Comparison of ENCODE assay signal across 8 mouse cellular contexts in the genomic region with DNA sequence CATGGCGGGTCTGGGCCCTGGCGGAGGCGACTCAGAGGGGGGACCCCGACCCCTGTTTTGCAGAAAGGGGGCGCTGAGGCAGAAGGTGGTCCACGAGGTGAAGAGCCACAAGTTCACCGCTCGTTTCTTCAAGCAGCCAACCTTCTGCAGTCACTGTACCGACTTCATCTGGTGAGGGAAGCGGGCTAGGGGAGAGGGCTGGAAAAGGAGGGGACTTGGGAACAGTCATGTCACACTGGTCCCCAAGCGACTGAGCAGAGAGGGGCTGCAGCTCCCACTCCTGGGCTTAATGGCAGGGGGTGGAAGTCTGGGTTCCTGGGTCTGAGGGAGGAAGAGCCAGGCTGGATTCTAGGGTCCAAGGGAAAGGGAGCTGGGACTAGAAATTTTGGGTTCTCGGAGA. TPM values are rescaled to one million over a fixed set of nuclear protein-coding genes. Genes with fewer than 3 reads are reported as not detected.
DNase-seq lines count a peak whose midpoint lies in the region; ATAC-seq and TF ChIP-seq lines count a peak whose summit lies in the region.

No protein-coding gene starts in this region.

- no peak for TF ChIP-seq POLR2A in liver, adult 2 months (IDR thresholded peaks at IDR 0.05; ENCODE audit: extremely low read depth, insufficient read depth, low read length)

- no peak for DNase-seq in liver, adult 2 months (ENCODE audit: extremely low read depth, low read depth, low spot score)
- no peak for DNase-seq in liver
- peak; percentile 54 for DNase-seq in intestine, embryonic 14.5 days (ENCODE audit: low spot score)
- DNase-seq in testis, postnatal 14 days (ENCODE audit: low spot score) = no peak
- no peak for DNase-seq in kidney, postnatal 4 days
- no peak for DNase-seq in left cerebral cortex, postnatal 25 days (ENCODE audit: low spot score in 2 of 2)

- no peaks in the 10 kb centered on the region for H3K79me2 ChIP-seq in liver, adult 2 months (ENCODE audit: control insufficient read depth, insufficient read depth, low read length)

- H3K36me3 ChIP-seq in liver, adult 2 months (ENCODE audit: control insufficient read depth, insufficient read depth, low read length) = 0 out of 2 replicates have a peak, but pooled peaks cover under 1% of the 10 kb centered on the region
- no peaks in the 10 kb centered on the region for H3K36me3 ChIP-seq in embryonic facial prominence, embryonic 12.5 days
- peaks cover 14% of the 10 kb centered on the region for H3K36me3 ChIP-seq in intestine, embryonic 14.5 days (ENCODE audit: control insufficient read depth, insufficient read depth, low read length)
- peaks cover 11% of the 10 kb centered on the region; the same call in 1 of the 2 replicates for H3K36me3 ChIP-seq in neural tube, embryonic 13.5 days

- intact Hi-C loops in left cerebral cortex, postnatal 25 days (cut with DNase I) = loop anchor here (2.0 to 5.0 kb wide), 3 partner anchors 21 to 81 kb away; no protein-coding TSS in a partner anchor

- no peak overlapping the region for H3K9ac ChIP-seq in liver, adult 2 months (ENCODE audit: low read depth, low read length)
- no peak overlapping the region for H3K9ac ChIP-seq in embryonic facial prominence, embryonic 12.5 days
- no peak overlapping the region for H3K9ac ChIP-seq in intestine, embryonic 14.5 days (ENCODE audit: low read length)
- H3K9ac ChIP-seq in neural tube, embryonic 13.5 days = peak overlapping the region; percentile 64

- peaks cover 10% of the 10 kb centered on the region for H3K27me3 ChIP-seq in liver, adult 2 months (ENCODE audit: control insufficient read depth, insufficient read depth, low read length)
- H3K27me3 ChIP-seq in embryonic facial prominence, embryonic 12.5 days = peaks cover 68% of the 10 kb centered on the region
- H3K27me3 ChIP-seq in intestine, embryonic 14.5 days (replicated peaks; ENCODE audit: control insufficient read depth, insufficient read depth, low read length) = peaks cover 43% of the 10 kb centered on the region
- peaks cover 62% of the 10 kb centered on the region for H3K27me3 ChIP-seq in neural tube, embryonic 13.5 days

- H3K27ac ChIP-seq in liver, adult 2 months (replicated peaks; ENCODE audit: insufficient read depth, low read depth, low read length) = no peak overlapping the region
- H3K27ac ChIP-seq in embryonic facial prominence, embryonic 12.5 days = no peak overlapping the region
- H3K27ac ChIP-seq in intestine, embryonic 14.5 days (ENCODE audit: low read depth) = no peak overlapping the region
- H3K27ac ChIP-seq in neural tube, embryonic 13.5 days (replicated peaks) = no peak overlapping the region

- no peak for ATAC-seq in embryonic facial prominence, embryonic 12.5 days (ENCODE audit: insufficient number of reproducible peaks, insufficient read depth, low FRiP score, low TSS enrichment)
- no peak; the same call in 1 of the 2 replicates for ATAC-seq in intestine, embryonic 14.5 days (replicated peaks; ENCODE audit: low FRiP score, low TSS enrichment, low read depth)
- peak; percentile 33; the same call in 1 of the 2 replicates for ATAC-seq in neural tube, embryonic 13.5 days (ENCODE audit: low read depth)

- peak overlapping the region; percentile 56 for H3K4me2 ChIP-seq in embryonic facial prominence, embryonic 12.5 days (replicated peaks)
- H3K4me2 ChIP-seq in intestine, embryonic 14.5 days (ENCODE audit: low read length) = peak overlapping the region; percentile 59
- H3K4me2 ChIP-seq in neural tube, embryonic 13.5 days = peak overlapping the region; percentile 80

- H3K9me3 ChIP-seq in embryonic facial prominence, embryonic 12.5 days = no peaks in the 10 kb centered on the region
- H3K9me3 ChIP-seq in intestine, embryonic 14.5 days (ENCODE audit: control insufficient read depth, low read length) = no peaks in the 10 kb centered on the region
- H3K9me3 ChIP-seq in neural tube, embryonic 13.5 days = no peaks in the 10 kb centered on the region

- H3K4me3 ChIP-seq in liver, adult 2 months (ENCODE audit: insufficient read depth, low read depth, low read length) = peak overlapping the region; percentile 13; the same call in 1 of the 2 replicates
- peak overlapping the region; percentile 34 for H3K4me3 ChIP-seq in embryonic facial prominence, embryonic 12.5 days
- peak overlapping the region; percentile 33 for H3K4me3 ChIP-seq in intestine, embryonic 14.5 days (ENCODE audit: low read depth, low read length)
- H3K4me3 ChIP-seq in neural tube, embryonic 13.5 days = peak overlapping the region; percentile 40

- WGBS in liver, adult 2 months = 17% methylated on average over 12 of the region's 12 CpGs
- WGBS in embryonic facial prominence, embryonic 12.5 days = 5% methylated on average over 12 of the region's 12 CpGs
- 5% methylated on average over 12 of the region's 12 CpGs for WGBS in intestine, embryonic 14.5 days
- 6% methylated on average over 12 of the region's 12 CpGs for WGBS in neural tube, embryonic 13.5 days

- no peak for TF ChIP-seq CTCF in liver, adult 2 months (IDR thresholded peaks at IDR 0.05; ENCODE audit: low read depth, low read length)

- peaks cover 14% of the 10 kb centered on the region for H3K4me1 ChIP-seq in liver, adult 2 months (ENCODE audit: control insufficient read depth, insufficient read depth, low read length)
- H3K4me1 ChIP-seq in embryonic facial prominence, embryonic 12.5 days = peaks cover 13% of the 10 kb centered on the region
- peaks cover 18% of the 10 kb centered on the region for H3K4me1 ChIP-seq in intestine, embryonic 14.5 days (replicated peaks; ENCODE audit: control insufficient read depth, insufficient read depth, low read length)
- peaks cover 34% of the 10 kb centered on the region for H3K4me1 ChIP-seq in neural tube, embryonic 13.5 days (replicated peaks)

RNA-seq across cellular contexts. Expression of gene Prkcg, which starts 14.8 kb away (rescaled TPM):
- under 0.01 and 0.54 TPM in 2 replicates for total RNA-seq in liver, adult 2 months (2014; rRNA removed)
- polyA plus RNA-seq in liver, adult 2 months (2012; rRNA removed) = 0.19 and 0.26 TPM in 2 replicates
- polyA plus RNA-seq in embryonic facial prominence, embryonic 12.5 days (2016; fragmentation: Nextera tagmentation; extraction: Ambion mirVana) = 0.12 and 0.19 TPM in 2 replicates
- polyA plus RNA-seq in intestine, embryonic 14.5 days (2014; fragmentation: Nextera tagmentation; extraction: Ambion mirVana) = 0.36 and 0.70 TPM in 2 replicates
- polyA plus RNA-seq in neural tube, embryonic 13.5 days (2015; fragmentation: Nextera tagmentation; extraction: Ambion mirVana) = 0.64 and 0.76 TPM in 2 replicates
- total RNA-seq in left cerebral cortex, postnatal 25 days (2021) = 100 to 1,000 TPM; 265 to 294 TPM

RNA-seq across cellular contexts. Expression of gene Myadm, which starts 14.9 kb away (rescaled TPM):
- total RNA-seq in liver, adult 2 months (2014; rRNA removed) = 6.6 and 9.6 TPM in 2 replicates
- polyA plus RNA-seq in liver, adult 2 months (2012; rRNA removed) = 54.8 and 63.0 TPM in 2 replicates
- 34.4 and 38.0 TPM in 2 replicates for polyA plus RNA-seq in embryonic facial prominence, embryonic 12.5 days (2016; fragmentation: Nextera tagmentation; extraction: Ambion mirVana)
- 182 and 192 TPM in 2 replicates for polyA plus RNA-seq in intestine, embryonic 14.5 days (2014; fragmentation: Nextera tagmentation; extraction: Ambion mirVana)
- polyA plus RNA-seq in neural tube, embryonic 13.5 days (2015; fragmentation: Nextera tagmentation; extraction: Ambion mirVana) = 40.4 and 46.4 TPM in 2 replicates
- 10 to 100 TPM; 68.0 to 83.2 TPM for total RNA-seq in left cerebral cortex, postnatal 25 days (2021)

RNA-seq across cellular contexts. Expression of gene Cacng7, which starts 29.0 kb away (rescaled TPM):
- total RNA-seq in liver, adult 2 months (2014; rRNA removed) = 0.13 and 0.37 TPM in 2 replicates
- 0.29 and 0.86 TPM in 2 replicates for polyA plus RNA-seq in liver, adult 2 months (2012; rRNA removed)
- 3.7 TPM in 2 replicates for polyA plus RNA-seq in embryonic facial prominence, embryonic 12.5 days (2016; fragmentation: Nextera tagmentation; extraction: Ambion mirVana)
- 1.9 and 2.7 TPM in 2 replicates for polyA plus RNA-seq in intestine, embryonic 14.5 days (2014; fragmentation: Nextera tagmentation; extraction: Ambion mirVana)
- 4.2 and 4.5 TPM in 2 replicates for polyA plus RNA-seq in neural tube, embryonic 13.5 days (2015; fragmentation: Nextera tagmentation; extraction: Ambion mirVana)
- total RNA-seq in left cerebral cortex, postnatal 25 days (2021) = 100 to 1,000 TPM; 169 to 180 TPM

RNA-seq across cellular contexts. Expression of gene Nlrp12, which starts 54.2 kb away (rescaled TPM):
- total RNA-seq in liver, adult 2 months (2014; rRNA removed) = 5.8 and 7.0 TPM in 2 replicates
- 1.4 and 2.6 TPM in 2 replicates for polyA plus RNA-seq in liver, adult 2 months (2012; rRNA removed)
- polyA plus RNA-seq in embryonic facial prominence, embryonic 12.5 days (2016; fragmentation: Nextera tagmentation; extraction: Ambion mirVana) = 0.03 TPM in 1 of 2 replicates, not detected in the other
- polyA plus RNA-seq in intestine, embryonic 14.5 days (2014; fragmentation: Nextera tagmentation; extraction: Ambion mirVana) = 0.07 TPM in 1 of 2 replicates, not detected in the other
- not detected in 2 replicates for polyA plus RNA-seq in neural tube, embryonic 13.5 days (2015; fragmentation: Nextera tagmentation; extraction: Ambion mirVana)
- under 1 TPM in 1 of 2 experiments, not detected in 1; 0.07 TPM for total RNA-seq in left cerebral cortex, postnatal 25 days (2021)
